Mouse (Mus musculus): Measurements from ENCODE around the gene Lrrc2. TPM values are rescaled to one million over a fixed set of nuclear protein-coding genes. Genes with fewer than 3 reads are reported as not detected.

Gene Lrrc2
- polyA plus RNA-seq, 1 experiment from 2014 or later, result not detected

- H3K9ac ChIP-seq, result no peak overlapping the region
- no peaks in the 10 kb centered on the region for H3K36me3 ChIP-seq (ENCODE audit: insufficient read depth)
- no peak overlapping the region for H3K4me3 ChIP-seq (ENCODE audit: low read depth, low read length)
- H3K27ac ChIP-seq (ENCODE audit: low read depth), result no peak overlapping the region
- 0 out of 2 replicates have a peak, but pooled peaks have one; percentile 9 for TF ChIP-seq CTCF (IDR thresholded peaks at IDR 0.05; ENCODE audit: low read depth)
- H3K27me3 ChIP-seq (ENCODE audit: insufficient read depth, low read length), result no peaks in the 10 kb centered on the region
- ATAC-seq (ENCODE audit: insufficient read depth) (no peak), DNase-seq (no peak)
- WGBS, result 65% methylated on average over 12 of the region's 12 CpGs
- H3K4me2 ChIP-seq, result no peak overlapping the region
- no peaks in the 10 kb centered on the region for H3K9me3 ChIP-seq (ENCODE audit: low read depth, low read length)
- no peaks in the 10 kb centered on the region for H3K4me1 ChIP-seq (ENCODE audit: insufficient read depth)
These were observed 13.5 kb upstream of the Lrrc2 start for GRCm38 (mm10) chr9:110937506-110938490.

DNA sequence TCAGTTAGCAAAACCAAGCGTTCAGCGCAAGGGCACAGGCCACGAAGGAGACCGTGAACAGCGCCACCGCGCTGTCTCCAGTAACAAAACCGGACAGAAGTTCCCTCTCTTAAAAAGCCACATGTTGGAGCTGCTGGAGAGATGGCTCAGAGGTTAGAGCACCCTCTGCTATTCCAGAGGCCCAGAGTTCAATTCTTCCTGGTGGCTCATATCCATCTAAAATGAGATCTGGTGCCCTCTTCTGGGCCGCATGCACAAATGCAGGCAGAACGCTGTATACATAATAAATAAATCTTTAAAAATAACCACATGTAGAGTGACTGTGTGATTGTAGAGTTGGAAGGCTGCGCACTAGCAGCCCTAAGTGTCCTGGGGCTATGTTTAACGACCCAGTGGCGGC is 7.1 kb upstream of the Lrrc2 start:
- DNase-seq, result peak; percentile 69
- H3K36me3 ChIP-seq (ENCODE audit: insufficient read depth), result no peaks in the 10 kb centered on the region
- ATAC-seq (ENCODE audit: insufficient read depth), result peak; percentile 24; the same call in 1 of the 2 replicates
- H3K4me2 ChIP-seq, result no peak overlapping the region
- H3K4me3 ChIP-seq (ENCODE audit: low read depth, low read length), result no peak overlapping the region
- peaks cover 34% of the 10 kb centered on the region for H3K27me3 ChIP-seq (ENCODE audit: insufficient read depth, low read length)
- no peaks in the 10 kb centered on the region for H3K4me1 ChIP-seq (ENCODE audit: insufficient read depth)
- H3K9ac ChIP-seq, result no peak overlapping the region
- peak; percentile 52 for TF ChIP-seq CTCF (IDR thresholded peaks at IDR 0.05; ENCODE audit: low read depth)
- 29% methylated on average over 13 of the region's 13 CpGs for WGBS
- H3K27ac ChIP-seq (ENCODE audit: low read depth), result no peak overlapping the region
- H3K9me3 ChIP-seq (ENCODE audit: low read depth, low read length), result no peaks in the 10 kb centered on the region

GRCm38 (mm10) chr9:110945343-110945742 is 6.0 kb upstream of the Lrrc2 start:
- 2% methylated on average over 18 of the region's 18 CpGs for WGBS
- Histone ChIP-seq H3K27ac (ENCODE audit: low read depth) (no peak overlapping the region), H3K36me3 (ENCODE audit: insufficient read depth) (no peaks in the 10 kb centered on the region), H3K4me3 (ENCODE audit: low read depth, low read length) (no peak overlapping the region), H3K4me1 (ENCODE audit: insufficient read depth) (no peaks in the 10 kb centered on the region), H3K9ac (no peak overlapping the region), H3K9me3 (ENCODE audit: low read depth, low read length) (no peaks in the 10 kb centered on the region), H3K4me2 (no peak overlapping the region), H3K27me3 (ENCODE audit: insufficient read depth, low read length) (peaks cover 34% of the 10 kb centered on the region)
- DNase-seq, result no peak
- ATAC-seq (ENCODE audit: insufficient read depth), result no peak
- TF ChIP-seq CTCF (IDR thresholded peaks at IDR 0.05; ENCODE audit: low read depth), result no peak

GRCm38 (mm10) chr9:110945926-110946325 is 5.4 kb upstream of the Lrrc2 start, which contains the start of gene Tdgf1:
Tdgf1 (minus strand) TSS chr9:110946158.
- Histone ChIP-seq H3K4me3 (ENCODE audit: low read depth, low read length) (no peak within 1 kb of the TSS), H3K36me3 (ENCODE audit: insufficient read depth) (no peaks in the 10 kb centered on the region), H3K4me1 (ENCODE audit: insufficient read depth) (no peaks in the 10 kb centered on the region), H3K9me3 (ENCODE audit: low read depth, low read length) (no peaks in the 10 kb centered on the region), H3K4me2 (no peak within 1 kb of the TSS), H3K9ac (no peak within 1 kb of the TSS), H3K27ac (ENCODE audit: low read depth) (no peak within 1 kb of the TSS), H3K27me3 (ENCODE audit: insufficient read depth, low read length) (peaks cover 34% of the 10 kb centered on the region)
- ATAC-seq (ENCODE audit: insufficient read depth) (no peak), DNase-seq (no peak)
- 9% methylated on average over 11 of the region's 11 CpGs for WGBS
- no peak for TF ChIP-seq CTCF (IDR thresholded peaks at IDR 0.05; ENCODE audit: low read depth)

GRCm38 (mm10) chr9:110946548-110947044 is 4.7 kb upstream of the Lrrc2 start:
- no peak overlapping the region for H3K27ac ChIP-seq (ENCODE audit: low read depth)
- H3K9me3 ChIP-seq (ENCODE audit: low read depth, low read length), result no peaks in the 10 kb centered on the region
- H3K27me3 ChIP-seq (ENCODE audit: insufficient read depth, low read length), result peaks cover 34% of the 10 kb centered on the region
- H3K4me2 ChIP-seq, result no peak overlapping the region
- H3K9ac ChIP-seq, result no peak overlapping the region
- DNase-seq, result no peak
- ATAC-seq (ENCODE audit: insufficient read depth), result no peak
- TF ChIP-seq CTCF (IDR thresholded peaks at IDR 0.05; ENCODE audit: low read depth), result no peak
- no peaks in the 10 kb centered on the region for H3K4me1 ChIP-seq (ENCODE audit: insufficient read depth)
- no peak overlapping the region for H3K4me3 ChIP-seq (ENCODE audit: low read depth, low read length)
- 14% methylated on average over 20 of the region's 20 CpGs for WGBS
- H3K36me3 ChIP-seq (ENCODE audit: insufficient read depth), result no peaks in the 10 kb centered on the region

DNA sequence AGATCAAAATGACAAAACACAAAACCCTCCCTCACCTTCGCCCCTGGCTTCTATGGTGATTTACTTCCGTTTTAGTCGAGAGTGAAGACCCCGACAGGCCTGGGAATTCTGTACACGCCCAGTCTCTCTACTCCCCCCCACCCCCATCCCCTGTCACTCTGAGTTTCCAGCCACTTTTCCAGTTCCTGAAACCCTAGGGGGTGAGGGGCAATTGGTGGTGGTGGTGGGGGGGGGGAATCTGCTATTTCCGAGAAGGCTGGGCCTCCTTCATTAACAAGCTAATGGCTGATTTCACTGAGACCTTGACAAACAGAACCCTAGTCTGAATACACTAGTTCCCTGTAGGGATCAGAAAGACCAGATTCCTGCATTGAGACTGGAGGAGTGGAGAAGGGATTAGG is 4.1 kb upstream of the Lrrc2 start:
- Histone ChIP-seq H3K4me3 (ENCODE audit: low read depth, low read length) (no peak overlapping the region), H3K4me1 (ENCODE audit: insufficient read depth) (no peaks in the 10 kb centered on the region), H3K27ac (ENCODE audit: low read depth) (no peak overlapping the region), H3K9me3 (ENCODE audit: low read depth, low read length) (no peaks in the 10 kb centered on the region), H3K4me2 (no peak overlapping the region), H3K9ac (no peak overlapping the region), H3K27me3 (ENCODE audit: insufficient read depth, low read length) (peaks cover 35% of the 10 kb centered on the region), H3K36me3 (ENCODE audit: insufficient read depth) (no peaks in the 10 kb centered on the region)
- DNase-seq (no peak), ATAC-seq (ENCODE audit: insufficient read depth) (no peak)
- no peak for TF ChIP-seq CTCF (IDR thresholded peaks at IDR 0.05; ENCODE audit: low read depth)
- 24% methylated on average over 6 of the region's 6 CpGs for WGBS

DNA sequence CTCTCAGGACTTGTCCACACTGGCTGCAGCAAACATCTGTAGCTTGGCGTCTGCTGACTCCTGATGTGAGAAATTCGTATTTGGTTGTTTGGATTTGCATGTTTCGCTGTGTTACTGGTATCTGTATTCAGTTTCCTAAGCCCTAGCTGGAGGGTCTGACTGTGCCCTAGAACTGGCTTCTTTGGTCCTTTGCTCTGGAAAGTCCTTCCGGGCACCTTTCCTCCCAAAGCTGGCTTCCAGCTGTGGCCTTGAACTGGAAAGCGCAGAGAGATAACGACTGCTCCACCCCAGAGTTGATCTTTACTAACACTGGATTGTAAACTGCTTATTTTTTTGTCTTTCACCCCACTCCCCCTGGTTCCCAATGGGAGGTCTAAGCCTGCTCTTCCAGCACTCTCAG is 3.4 kb upstream of the Lrrc2 start:
- Histone ChIP-seq H3K9me3 (ENCODE audit: low read depth, low read length) (no peaks in the 10 kb centered on the region), H3K4me2 (no peak overlapping the region), H3K27me3 (ENCODE audit: insufficient read depth, low read length) (peaks cover 41% of the 10 kb centered on the region), H3K27ac (ENCODE audit: low read depth) (no peak overlapping the region), H3K4me3 (ENCODE audit: low read depth, low read length) (no peak overlapping the region), H3K4me1 (ENCODE audit: insufficient read depth) (no peaks in the 10 kb centered on the region), H3K36me3 (ENCODE audit: insufficient read depth) (no peaks in the 10 kb centered on the region), H3K9ac (no peak overlapping the region)
- no peak for TF ChIP-seq CTCF (IDR thresholded peaks at IDR 0.05; ENCODE audit: low read depth)
- 45% methylated on average over 6 of the region's 6 CpGs for WGBS
- ATAC-seq (ENCODE audit: insufficient read depth) (no peak), DNase-seq (no peak)
